Mouse (Mus musculus) heart, adult 2 months (tissue): ENCODE data around the gene Napsa.

Experiments
- CTCF ChIP-seq: fragments of 200-600 bp; IDR thresholded peaks from 2 replicates; pipeline ENCODE4 v1.8.1; 2022; ENCODE audit warnings: antibody characterized with exemption, mild to moderate bottlenecking, moderate library complexity
- POLR2A ChIP-seq: fragments of 200-500 bp; IDR thresholded peaks from 2 replicates; pipeline ENCODE4 v1.6.1; 2011; ENCODE audit warnings: mild to moderate bottlenecking, low read depth, low read length, control low read depth; ENCODE audit not compliant: insufficient read depth

DNA sequence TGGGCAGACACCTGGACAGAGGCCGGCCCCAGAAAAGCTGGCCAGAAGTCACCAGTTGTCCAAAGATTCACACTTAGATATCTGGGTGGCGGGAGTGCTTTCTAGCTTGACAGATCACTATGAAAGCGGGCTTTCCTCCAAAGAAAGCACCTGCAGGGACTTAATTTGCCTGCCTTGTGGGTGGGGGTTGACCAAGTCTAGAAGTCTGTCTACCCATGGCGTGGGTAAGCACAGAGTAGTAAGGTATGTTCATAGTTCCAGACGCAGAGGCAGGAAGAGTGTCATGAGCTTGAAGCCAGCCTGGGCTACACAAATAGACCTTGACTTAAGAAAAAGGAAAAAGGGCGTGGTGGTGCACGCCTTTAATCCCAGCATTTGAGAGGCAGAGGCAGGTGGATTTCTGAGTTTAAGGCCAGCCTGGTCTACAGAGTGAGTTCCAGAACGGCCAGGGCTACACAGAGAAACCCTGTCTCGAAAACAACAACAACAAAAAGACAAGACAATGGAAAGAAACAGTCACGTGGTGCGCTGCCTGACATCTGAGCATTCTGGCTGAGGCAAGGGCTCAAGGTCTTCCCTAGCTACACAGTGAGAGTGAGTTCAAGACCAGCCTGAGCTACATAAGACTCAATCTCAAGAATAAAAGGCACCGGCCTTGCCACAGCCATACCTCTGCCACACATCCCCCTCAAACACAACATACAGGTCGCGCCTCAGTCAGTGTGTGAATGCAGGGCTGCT is 45.6 kb upstream of the Napsa start:
- no peak for TF ChIP-seq CTCF
- TF ChIP-seq POLR2A, result no peak
